Mouse (Mus musculus): ENCODE measurements around the gene Hmga1b. TPM values are rescaled to one million over a fixed set of nuclear protein-coding genes. Genes with fewer than 3 reads are reported as not detected.
A peak's percentile ranks its signal among the peaks of the same experiment; 100 is the strongest.
"Not testable (repeated sequence)": the region's sequence is repeated elsewhere in the genome, so short reads cannot be mapped to it uniquely, and the experiment has no call there.

Hmga1b gene
- polyA plus RNA-seq, 1 experiment from 2014 or later: 4.8 TPM

DNA sequence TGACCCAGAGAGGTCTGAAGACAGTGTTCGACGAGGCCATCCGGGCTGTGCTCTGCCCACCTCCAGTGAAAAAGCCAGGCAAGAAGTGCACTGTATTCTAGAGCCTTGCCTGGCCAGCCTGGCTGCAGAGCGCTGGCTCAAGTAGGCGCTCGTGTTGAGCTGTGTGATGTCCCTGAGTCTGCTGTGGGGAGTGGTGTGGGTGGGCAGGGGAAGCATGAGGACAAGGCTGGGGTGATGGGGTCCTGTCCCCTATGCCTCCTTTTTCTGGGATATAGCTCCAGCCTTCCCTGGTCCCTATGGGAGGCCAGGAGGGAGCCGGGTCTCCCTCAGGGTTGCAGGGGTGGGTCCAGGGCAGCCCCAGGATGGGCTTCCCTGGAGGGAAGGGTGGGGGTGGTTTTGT, 39.1 kb upstream of the Hmga1b start:
- peaks cover 5% of the 10 kb centered on the region; the same call in 1 of the 2 replicates for H3K27me3 ChIP-seq
- ATAC-seq (ENCODE audit: borderline replicate concordance, extremely low read depth, low FRiP score, low TSS enrichment): no peak
- H3K9me3 ChIP-seq: no peaks in the 10 kb centered on the region
- H3K9ac ChIP-seq: no peak overlapping the region
- H3K4me3 ChIP-seq: no peak overlapping the region
- 75% methylated on average over 7 of the region's 7 CpGs for WGBS
- H3K27ac ChIP-seq: no peak overlapping the region
- no peak overlapping the region for H3K4me2 ChIP-seq
- peaks cover 16% of the 10 kb centered on the region for H3K36me3 ChIP-seq
- H3K4me1 ChIP-seq: peaks cover 31% of the 10 kb centered on the region

DNA sequence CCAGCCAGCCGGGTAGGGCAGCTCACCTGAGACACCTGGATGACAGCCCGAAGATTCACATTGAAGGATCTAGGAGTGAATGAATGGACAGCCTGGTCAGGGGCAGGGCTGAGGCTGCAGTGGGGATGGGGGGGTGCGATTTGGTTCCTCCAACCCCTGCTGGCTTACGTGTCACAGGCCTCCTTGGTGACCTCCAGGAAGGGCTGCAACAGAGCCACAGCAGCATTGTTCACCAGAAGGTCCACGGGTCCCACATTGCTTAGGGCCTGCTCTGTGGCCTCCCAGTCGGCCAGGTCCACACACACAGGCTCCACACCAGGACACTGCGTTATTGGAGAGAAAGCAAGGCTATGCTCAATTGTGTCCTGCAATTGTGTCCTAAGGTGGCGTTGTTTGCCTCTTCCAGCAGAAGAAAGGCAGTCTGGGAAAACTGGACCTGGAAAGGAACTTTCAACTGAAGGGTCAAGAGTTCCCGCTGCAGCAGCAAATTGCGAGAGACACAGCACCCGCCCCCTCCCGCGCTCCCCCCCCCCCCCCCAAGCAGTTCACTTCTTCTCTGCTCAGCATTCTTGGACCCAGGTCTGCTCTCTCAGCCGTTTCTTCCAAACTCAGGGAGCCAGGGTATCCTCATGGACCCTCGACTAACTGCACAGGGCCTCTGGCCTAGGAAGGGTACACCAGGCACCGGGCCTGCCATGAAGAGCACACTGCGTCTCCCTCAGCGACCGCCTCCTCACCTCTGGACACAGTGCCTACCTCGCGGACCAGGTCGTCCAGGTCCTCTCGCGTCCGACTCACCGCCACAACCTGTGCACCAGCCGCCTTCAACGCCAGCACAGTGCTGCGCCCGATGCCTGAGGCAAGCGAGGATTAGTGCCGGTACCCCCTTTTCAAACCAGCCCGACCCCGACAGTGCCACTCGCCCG, 36.1 kb upstream of the Hmga1b start:
- Histone ChIP-seq H3K4me3 (peak overlapping the region; percentile 63), H3K27me3 (peaks cover 5% of the 10 kb centered on the region; the same call in 1 of the 2 replicates), H3K4me1 (peaks cover 31% of the 10 kb centered on the region), H3K36me3 (0 out of 2 replicates have a peak, but pooled peaks cover 5% of the 10 kb centered on the region), H3K4me2 (peak overlapping the region; percentile 80), H3K27ac (peak overlapping the region; percentile 48; the same call in 1 of the 2 replicates), H3K9ac (peak overlapping the region; percentile 52), H3K9me3 (no peaks in the 10 kb centered on the region)
- 17% methylated on average over 36 of the region's 36 CpGs for WGBS
- ATAC-seq (ENCODE audit: borderline replicate concordance, extremely low read depth, low FRiP score, low TSS enrichment): peak; percentile 5; the same call in 1 of the 2 replicates

DNA sequence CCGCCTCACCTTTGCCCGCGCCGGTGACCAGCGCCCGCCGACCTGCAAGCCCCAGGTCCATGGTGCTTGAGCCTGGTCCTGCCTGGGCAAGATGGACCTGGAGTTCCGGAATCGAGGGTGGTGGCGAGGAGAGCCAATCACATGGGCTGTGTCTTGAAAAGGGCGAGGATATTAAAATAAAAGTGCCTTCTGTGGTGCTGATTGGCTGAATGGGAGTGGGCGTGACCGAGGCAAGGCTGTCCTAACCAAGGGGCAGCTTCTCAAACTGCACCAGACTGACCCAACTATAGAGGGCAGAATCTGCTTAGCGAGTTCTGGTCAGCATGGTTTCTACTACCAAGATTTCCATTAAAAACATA, 35.4 kb upstream of the Hmga1b start, which contains the start of gene Dcxr:
Dcxr (minus strand) TSS at position 113 of the 359 bp plus-strand sequence.
- 0% methylated on average over 14 of the region's 14 CpGs for WGBS
- Histone ChIP-seq H3K9me3 (no peaks in the 10 kb centered on the region), H3K27me3 (peaks cover under 1% of the 10 kb centered on the region; the same call in 1 of the 2 replicates), H3K4me3 (peak within 1 kb of the TSS; percentile 63), H3K4me1 (peaks cover 25% of the 10 kb centered on the region), H3K9ac (peak within 1 kb of the TSS; percentile 52), H3K27ac (peak within 1 kb of the TSS; percentile 48; the same call in 1 of the 2 replicates), H3K36me3 (0 out of 2 replicates have a peak, but pooled peaks cover 5% of the 10 kb centered on the region), H3K4me2 (peak within 1 kb of the TSS; percentile 80)
- ATAC-seq (ENCODE audit: borderline replicate concordance, extremely low read depth, low FRiP score, low TSS enrichment): peak; percentile 90

DNA sequence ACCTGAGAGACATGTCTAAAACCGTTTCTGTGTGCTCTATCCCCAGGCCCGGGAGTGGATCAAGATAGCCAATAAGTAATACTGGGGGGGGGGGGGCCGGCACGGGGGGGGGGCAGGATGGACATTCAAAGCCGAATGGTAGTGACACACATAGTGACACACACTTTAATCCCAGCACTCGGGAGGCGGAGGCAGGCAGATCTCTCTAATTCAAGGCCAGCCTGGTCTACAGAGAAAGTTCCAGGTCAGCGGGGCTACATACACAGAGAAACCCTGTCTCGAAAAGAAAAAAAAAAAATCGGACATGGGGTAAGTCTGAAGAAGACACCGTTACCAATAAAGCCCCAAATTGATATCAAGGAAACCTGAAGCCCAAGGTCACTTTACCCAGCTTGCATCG, 35.0 kb upstream of the Hmga1b start:
- Histone ChIP-seq H3K4me2 (peak overlapping the region; percentile 80; the same call in 1 of the 2 replicates), H3K4me1 (peaks cover 21% of the 10 kb centered on the region), H3K9me3 (no peaks in the 10 kb centered on the region), H3K27ac (no peak overlapping the region), H3K9ac (no peak overlapping the region), H3K27me3 (no peaks in the 10 kb centered on the region), H3K36me3 (0 out of 2 replicates have a peak, but pooled peaks cover 5% of the 10 kb centered on the region), H3K4me3 (no peak overlapping the region)
- no peak for ATAC-seq (ENCODE audit: borderline replicate concordance, extremely low read depth, low FRiP score, low TSS enrichment)
- WGBS: 54% methylated on average over 12 of the region's 12 CpGs

DNA sequence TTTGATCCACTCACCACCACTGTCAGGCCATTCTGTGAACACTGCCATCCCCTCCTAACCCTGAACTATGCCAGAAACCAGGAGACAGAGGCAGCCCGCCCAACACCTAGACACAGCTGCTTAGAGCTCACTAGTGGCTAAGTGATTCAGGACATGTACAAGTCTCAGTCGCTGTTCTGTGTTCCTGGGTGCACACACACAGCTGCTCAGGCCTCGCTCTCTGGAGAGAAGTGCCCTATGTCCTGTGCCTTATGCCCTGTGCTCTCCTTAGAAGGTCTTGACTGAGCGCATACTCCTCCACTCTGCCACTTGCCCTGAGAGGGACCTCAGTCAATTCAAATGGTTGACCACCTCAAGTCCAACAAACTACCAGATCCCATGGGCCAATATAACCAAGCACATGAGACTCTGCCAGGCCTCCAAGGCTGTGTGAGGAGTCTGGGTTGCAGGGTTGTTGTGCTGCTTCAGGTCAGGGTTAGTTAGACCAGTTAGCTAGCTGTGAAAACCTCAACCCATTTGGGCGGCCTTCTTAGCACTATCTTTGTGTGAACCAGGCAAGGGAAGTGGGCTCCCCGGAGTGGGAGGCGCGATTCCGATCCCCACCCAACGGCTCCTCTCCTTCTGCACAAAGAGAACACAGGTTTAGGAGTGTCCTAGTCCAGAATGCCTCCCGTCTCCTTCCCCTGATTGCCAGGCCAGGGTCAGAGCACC, 33.9 kb upstream of the Hmga1b start:
- Histone ChIP-seq H3K4me3 (no peak overlapping the region), H3K27me3 (no peaks in the 10 kb centered on the region), H3K9me3 (no peaks in the 10 kb centered on the region), H3K9ac (no peak overlapping the region), H3K27ac (no peak overlapping the region), H3K36me3 (0 out of 2 replicates have a peak, but pooled peaks cover 5% of the 10 kb centered on the region), H3K4me2 (peak overlapping the region; percentile 44; the same call in 1 of the 2 replicates), H3K4me1 (peaks cover 31% of the 10 kb centered on the region)
- no peak for ATAC-seq (ENCODE audit: borderline replicate concordance, extremely low read depth, low FRiP score, low TSS enrichment)
- 73% methylated on average over 11 of the region's 11 CpGs for WGBS

DNA sequence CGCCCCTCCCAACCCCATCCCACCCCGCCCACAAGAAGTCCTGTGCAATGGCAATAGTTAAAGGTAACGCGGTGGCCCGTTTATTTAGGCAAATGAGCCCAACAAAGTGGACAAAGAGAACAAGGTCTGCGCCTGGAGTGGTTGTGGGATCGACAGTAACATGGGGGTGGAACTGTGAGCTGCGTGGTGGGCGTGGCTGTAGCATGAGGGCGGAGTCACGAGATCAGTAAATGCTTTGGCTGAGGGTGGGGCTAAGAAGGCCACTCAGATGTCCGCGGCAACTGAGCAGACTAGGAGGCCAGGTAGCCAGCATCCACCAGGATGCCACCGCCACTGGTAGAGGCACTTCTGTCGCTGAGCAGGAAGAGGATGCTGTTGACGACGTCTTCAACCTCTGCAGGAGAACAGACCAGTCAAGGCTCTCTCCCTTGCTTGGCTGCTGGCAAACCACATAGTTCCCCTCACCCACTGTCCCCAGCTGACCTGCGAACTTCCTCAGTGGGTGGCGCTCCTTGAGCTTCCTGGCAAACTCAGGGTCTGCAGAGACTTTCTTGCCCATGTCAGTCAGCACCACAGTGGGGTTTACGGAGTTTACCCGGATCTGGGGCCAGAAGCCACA, 33.1 kb upstream of the Hmga1b start:
- not testable (repeated sequence) for H3K36me3 ChIP-seq, H3K9me3 ChIP-seq, H3K27me3 ChIP-seq, H3K27ac ChIP-seq, H3K9ac ChIP-seq
- peaks cover 31% of the 10 kb centered on the region for H3K4me1 ChIP-seq
- 1% methylated on average over 17 of the region's 21 CpGs for WGBS
- H3K4me3 ChIP-seq: peak overlapping the region; percentile 8; the same call in 1 of the 2 replicates
- peak; percentile 36; the same call in 1 of the 2 replicates for ATAC-seq (ENCODE audit: borderline replicate concordance, extremely low read depth, low FRiP score, low TSS enrichment)
- peak overlapping the region; percentile 44 for H3K4me2 ChIP-seq

DNA sequence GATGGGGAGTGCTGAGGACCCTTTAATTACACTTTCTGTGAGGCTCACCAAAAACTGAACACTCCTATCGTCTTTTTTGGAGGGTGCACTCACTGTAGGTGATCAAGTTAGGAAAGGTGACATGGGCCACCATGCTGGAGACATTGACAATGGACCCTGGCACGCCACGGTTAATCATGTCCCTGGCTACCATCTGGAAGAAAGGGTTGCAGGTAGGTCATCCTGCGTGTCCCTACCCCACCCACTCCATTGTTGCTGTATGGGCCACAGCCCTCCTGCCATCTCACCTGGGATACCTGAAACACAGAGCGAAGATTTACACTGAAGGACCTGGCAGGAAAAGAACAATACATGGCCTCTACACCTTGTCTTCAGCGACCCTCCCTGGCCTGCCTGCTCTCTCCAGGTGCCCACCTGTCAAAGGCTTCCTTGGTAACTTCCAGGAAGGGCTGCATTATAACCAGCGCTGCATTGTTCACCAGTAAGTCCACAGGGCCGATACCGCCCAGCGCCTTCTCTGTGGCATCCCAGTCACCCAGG, 32.2 kb upstream of the Hmga1b start:
- Histone ChIP-seq H3K4me1 (peaks cover 31% of the 10 kb centered on the region), H3K27me3 (no peaks in the 10 kb centered on the region), H3K9ac (no peak overlapping the region), H3K4me3 (no peak overlapping the region), H3K27ac (no peak overlapping the region), H3K36me3 (0 out of 2 replicates have a peak, but pooled peaks cover 3% of the 10 kb centered on the region), H3K9me3 (no peaks in the 10 kb centered on the region), H3K4me2 (no peak overlapping the region)
- ATAC-seq (ENCODE audit: borderline replicate concordance, extremely low read depth, low FRiP score, low TSS enrichment): no peak
- WGBS: 85% methylated on average over 10 of the region's 10 CpGs

DNA sequence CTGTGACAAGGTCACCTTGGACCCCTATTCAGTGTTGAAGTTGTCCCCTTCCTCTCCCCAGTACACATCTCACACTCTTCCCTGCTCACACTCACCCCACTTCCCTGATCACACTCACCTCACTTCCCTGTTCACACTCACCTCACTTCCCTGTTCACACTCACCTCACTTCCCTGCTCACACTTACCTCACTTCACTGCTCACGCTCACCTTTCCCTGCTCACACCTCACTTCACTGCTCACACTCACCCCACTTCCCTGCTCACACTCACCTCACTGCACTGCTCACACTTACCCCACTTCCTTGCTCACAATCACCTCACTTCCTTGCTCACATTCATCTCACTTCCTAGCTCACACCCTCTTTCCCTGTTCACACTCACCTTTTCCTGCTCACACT, 31.2 kb upstream of the Hmga1b start:
- peak overlapping the region; percentile 9; the same call in 1 of the 2 replicates for H3K27ac ChIP-seq
- no peak overlapping the region for H3K9ac ChIP-seq
- no peak overlapping the region for H3K4me2 ChIP-seq
- no peaks in the 10 kb centered on the region for H3K36me3 ChIP-seq
- no peaks in the 10 kb centered on the region for H3K9me3 ChIP-seq
- no peak for ATAC-seq (ENCODE audit: borderline replicate concordance, extremely low read depth, low FRiP score, low TSS enrichment)
- H3K4me1 ChIP-seq: peaks cover 26% of the 10 kb centered on the region
- whole genome bisulfite sequencing: 74% methylated on average over 1 of the region's 1 CpGs
- H3K27me3 ChIP-seq: no peaks in the 10 kb centered on the region
- no peak overlapping the region for H3K4me3 ChIP-seq

DNA sequence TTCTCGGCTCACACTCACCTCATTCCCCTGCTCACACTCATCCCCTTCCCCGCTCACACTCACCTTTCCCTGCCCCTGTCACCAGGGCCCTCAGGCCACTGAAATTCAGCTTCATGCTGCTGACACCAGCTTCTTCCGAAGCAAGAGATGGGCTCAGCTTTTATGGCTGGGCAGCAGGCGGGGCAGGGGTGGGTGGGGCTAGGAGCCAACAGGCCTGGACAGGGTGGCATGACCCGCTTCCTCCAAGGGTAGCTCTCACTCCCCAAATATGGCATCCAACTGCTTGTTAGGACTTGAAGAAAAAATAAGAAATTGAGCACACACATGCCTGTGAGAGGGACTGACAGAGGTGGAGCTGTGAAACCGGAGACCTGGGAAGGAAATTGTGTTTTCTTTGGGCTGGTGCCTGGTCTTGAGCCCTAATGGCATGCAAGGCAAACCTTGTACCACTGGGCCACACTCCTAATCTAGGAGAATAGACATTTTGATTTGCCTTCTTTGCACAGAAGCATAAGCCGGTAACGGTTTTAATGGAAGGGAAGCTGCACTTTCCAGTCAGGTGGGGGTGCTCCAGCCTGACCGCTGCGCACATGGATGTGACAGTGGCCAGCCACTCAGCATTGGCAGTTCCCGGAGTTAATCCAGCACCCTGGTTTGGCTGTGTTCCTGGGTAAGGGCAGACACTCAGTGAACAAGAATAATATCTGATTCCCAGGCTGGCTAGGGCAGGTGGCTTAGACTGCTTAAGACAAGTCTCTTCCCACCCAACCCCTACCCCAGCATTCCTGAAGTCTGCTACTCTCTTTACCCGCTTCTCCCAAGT, 30.5 kb upstream of the Hmga1b start, which contains the start of gene Cbr2:
Cbr2 (minus strand) TSS at position 257 of the 823 bp plus-strand sequence.
- H3K27ac ChIP-seq: peak within 1 kb of the TSS; percentile 38; the same call in 1 of the 2 replicates
- H3K9me3 ChIP-seq: no peaks in the 10 kb centered on the region
- peaks cover 20% of the 10 kb centered on the region for H3K4me1 ChIP-seq
- 69% methylated on average over 12 of the region's 12 CpGs for WGBS
- H3K27me3 ChIP-seq: no peaks in the 10 kb centered on the region
- no peak for ATAC-seq (ENCODE audit: borderline replicate concordance, extremely low read depth, low FRiP score, low TSS enrichment)
- no peaks in the 10 kb centered on the region for H3K36me3 ChIP-seq
- H3K4me2 ChIP-seq: no peak within 1 kb of the TSS
- H3K9ac ChIP-seq: no peak within 1 kb of the TSS
- H3K4me3 ChIP-seq: no peak within 1 kb of the TSS

DNA sequence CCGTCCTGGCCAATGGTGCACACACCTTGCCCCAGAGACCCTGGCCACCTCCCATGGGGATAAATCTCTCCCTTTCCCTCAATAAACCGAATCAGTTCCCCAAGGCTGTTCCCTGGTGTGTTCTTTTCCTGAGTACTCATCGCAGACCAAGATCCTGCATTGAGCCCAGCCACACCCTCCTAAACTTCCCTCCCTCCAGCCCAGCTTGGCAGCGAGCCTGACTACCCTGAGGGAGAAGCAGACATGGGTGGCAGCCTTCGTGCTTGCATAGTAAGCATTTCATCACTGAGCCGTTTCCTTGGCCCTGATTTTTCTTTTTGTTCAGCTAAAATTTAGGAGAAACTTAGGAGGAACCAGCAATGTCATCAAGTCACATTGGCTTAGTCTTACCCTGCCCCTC, 29.1 kb upstream of the Hmga1b start:
- Histone ChIP-seq H3K4me3 (no peak overlapping the region), H3K36me3 (no peaks in the 10 kb centered on the region), H3K4me1 (peaks cover 20% of the 10 kb centered on the region), H3K9me3 (no peaks in the 10 kb centered on the region), H3K4me2 (no peak overlapping the region), H3K9ac (no peak overlapping the region), H3K27me3 (no peaks in the 10 kb centered on the region), H3K27ac (0 out of 2 replicates have a peak overlapping the region, but pooled peaks have one; percentile 47)
- 32% methylated on average over 6 of the region's 6 CpGs for WGBS
- 0 out of 2 replicates have a peak, but pooled peaks have one; percentile 8 for ATAC-seq (ENCODE audit: borderline replicate concordance, extremely low read depth, low FRiP score, low TSS enrichment)
